Mouse (Mus musculus): Measurements from ENCODE around the gene Adam12. TPM values are rescaled to one million over a fixed set of nuclear protein-coding genes. Genes with fewer than 3 reads are reported as not detected.

Gene Adam12
- polyA plus RNA-seq, 1 experiment: 0.58 TPM

GRCm38 (mm10) chr7:134237356-134237755, 5.4 kb upstream of the Adam12 start:
- Histone ChIP-seq H3K4me3 (ENCODE audit: extremely low read depth, insufficient read depth, insufficient read length) (no peak overlapping the region), H3K4me1 (ENCODE audit: control insufficient read depth, insufficient read depth, insufficient read length) (no peaks in the 10 kb centered on the region), H3K27ac (ENCODE audit: insufficient read depth, low read length) (no peak overlapping the region), H3K27me3 (ENCODE audit: control insufficient read depth, insufficient read depth, low read length) (no peaks in the 10 kb centered on the region), H3K36me3 (ENCODE audit: control insufficient read depth, insufficient read depth, low read length) (no peaks in the 10 kb centered on the region)
- no peak for DNase-seq (ENCODE audit: low read depth in 1 of 2, low spot score in 2 of 2)
- TF ChIP-seq CTCF (IDR thresholded peaks at IDR 0.05; ENCODE audit: extremely low read depth, insufficient read depth, insufficient read length, insufficient replicate concordance): no peak
- 83% methylated on average over 2 of the region's 2 CpGs for WGBS

GRCm38 (mm10) chr7:134236727-134237126, 4.8 kb upstream of the Adam12 start:
- no peak for TF ChIP-seq CTCF (IDR thresholded peaks at IDR 0.05; ENCODE audit: extremely low read depth, insufficient read depth, insufficient read length, insufficient replicate concordance)
- no peak for TF ChIP-seq POLR2A (IDR thresholded peaks at IDR 0.05; ENCODE audit: low read depth, low read length)
- Histone ChIP-seq H3K4me3 (ENCODE audit: extremely low read depth, insufficient read depth, insufficient read length) (no peak overlapping the region), H3K36me3 (ENCODE audit: control insufficient read depth, insufficient read depth, low read length) (no peaks in the 10 kb centered on the region), H3K27ac (ENCODE audit: insufficient read depth, low read length) (no peak overlapping the region), H3K27me3 (ENCODE audit: control insufficient read depth, insufficient read depth, low read length) (no peaks in the 10 kb centered on the region), H3K4me1 (ENCODE audit: control insufficient read depth, insufficient read depth, insufficient read length) (no peaks in the 10 kb centered on the region)
- no peak for DNase-seq (ENCODE audit: low read depth in 1 of 2, low spot score in 2 of 2)

- no peaks in the 10 kb centered on the region for H3K36me3 ChIP-seq (ENCODE audit: control insufficient read depth, insufficient read depth, low read length)
- TF ChIP-seq POLR2A (IDR thresholded peaks at IDR 0.05; ENCODE audit: low read depth, low read length): no peak
- TF ChIP-seq CTCF (IDR thresholded peaks at IDR 0.05; ENCODE audit: extremely low read depth, insufficient read depth, insufficient read length, insufficient replicate concordance): no peak
- no peaks in the 10 kb centered on the region for H3K27me3 ChIP-seq (ENCODE audit: control insufficient read depth, insufficient read depth, low read length)
- H3K4me3 ChIP-seq (ENCODE audit: extremely low read depth, insufficient read depth, insufficient read length): no peak overlapping the region
- H3K27ac ChIP-seq (ENCODE audit: insufficient read depth, low read length): no peak overlapping the region
- 87% methylated on average over 2 of the region's 2 CpGs for WGBS
- DNase-seq (ENCODE audit: low read depth in 1 of 2, low spot score in 2 of 2): no peak
- no peaks in the 10 kb centered on the region for H3K4me1 ChIP-seq (ENCODE audit: control insufficient read depth, insufficient read depth, insufficient read length)
Observed at GRCm38 (mm10) chr7:134235552-134235951, 3.6 kb upstream of the Adam12 start.

- DNase-seq (ENCODE audit: low read depth in 1 of 2, low spot score in 2 of 2): no peak
- Histone ChIP-seq H3K27me3 (ENCODE audit: control insufficient read depth, insufficient read depth, low read length) (no peaks in the 10 kb centered on the region), H3K36me3 (ENCODE audit: control insufficient read depth, insufficient read depth, low read length) (no peaks in the 10 kb centered on the region), H3K4me3 (ENCODE audit: extremely low read depth, insufficient read depth, insufficient read length) (no peak overlapping the region), H3K27ac (ENCODE audit: insufficient read depth, low read length) (no peak overlapping the region), H3K4me1 (ENCODE audit: control insufficient read depth, insufficient read depth, insufficient read length) (no peaks in the 10 kb centered on the region)
- TF ChIP-seq CTCF (IDR thresholded peaks at IDR 0.05; ENCODE audit: extremely low read depth, insufficient read depth, insufficient read length, insufficient replicate concordance) (no peak), POLR2A (IDR thresholded peaks at IDR 0.05; ENCODE audit: low read depth, low read length) (no peak)
- WGBS: 85% methylated on average over 3 of the region's 3 CpGs
Observed at GRCm38 (mm10) chr7:134230708-134231107, 1.2 kb downstream of the Adam12 start.

GRCm38 (mm10) chr7:134229899-134230298, 2.0 kb downstream of the Adam12 start:
- 33% methylated on average over 2 of the region's 2 CpGs for WGBS
- no peak for TF ChIP-seq POLR2A (IDR thresholded peaks at IDR 0.05; ENCODE audit: low read depth, low read length)
- TF ChIP-seq CTCF (IDR thresholded peaks at IDR 0.05; ENCODE audit: extremely low read depth, insufficient read depth, insufficient read length, insufficient replicate concordance): no peak

GRCm38 (mm10) chr7:134227773-134228455, 4.0 kb downstream of the Adam12 start:
- no peak overlapping the region for H3K27ac ChIP-seq (ENCODE audit: insufficient read depth, low read length)
- TF ChIP-seq POLR2A (IDR thresholded peaks at IDR 0.05; ENCODE audit: low read depth, low read length): no peak
- TF ChIP-seq CTCF (IDR thresholded peaks at IDR 0.05; ENCODE audit: extremely low read depth, insufficient read depth, insufficient read length, insufficient replicate concordance): no peak
- no peak for DNase-seq (ENCODE audit: low read depth in 1 of 2, low spot score in 2 of 2)
- H3K36me3 ChIP-seq (ENCODE audit: control insufficient read depth, insufficient read depth, low read length): no peaks in the 10 kb centered on the region
- peaks cover 3% of the 10 kb centered on the region; the same call in 1 of the 2 replicates for H3K27me3 ChIP-seq (ENCODE audit: control insufficient read depth, insufficient read depth, low read length)
- H3K4me1 ChIP-seq (ENCODE audit: control insufficient read depth, insufficient read depth, insufficient read length): no peaks in the 10 kb centered on the region
- H3K4me3 ChIP-seq (ENCODE audit: extremely low read depth, insufficient read depth, insufficient read length): no peak overlapping the region
- 74% methylated on average over 13 of the region's 13 CpGs for WGBS

More at GRCm38 (mm10) chr7:134229899-134230298, 2.0 kb downstream of the Adam12 start:
- Histone ChIP-seq H3K27ac (ENCODE audit: insufficient read depth, low read length) (no peak overlapping the region), H3K4me1 (ENCODE audit: control insufficient read depth, insufficient read depth, insufficient read length) (no peaks in the 10 kb centered on the region), H3K4me3 (ENCODE audit: extremely low read depth, insufficient read depth, insufficient read length) (no peak overlapping the region), H3K36me3 (ENCODE audit: control insufficient read depth, insufficient read depth, low read length) (no peaks in the 10 kb centered on the region), H3K27me3 (ENCODE audit: control insufficient read depth, insufficient read depth, low read length) (no peaks in the 10 kb centered on the region)
- no peak for DNase-seq (ENCODE audit: low read depth in 1 of 2, low spot score in 2 of 2)

- no peaks in the 10 kb centered on the region for H3K36me3 ChIP-seq (ENCODE audit: control insufficient read depth, insufficient read depth, low read length)
- no peaks in the 10 kb centered on the region for H3K4me1 ChIP-seq (ENCODE audit: control insufficient read depth, insufficient read depth, insufficient read length)
- no peak overlapping the region for H3K4me3 ChIP-seq (ENCODE audit: extremely low read depth, insufficient read depth, insufficient read length)
- no peak for DNase-seq (ENCODE audit: low read depth in 1 of 2, low spot score in 2 of 2)
- H3K27me3 ChIP-seq (ENCODE audit: control insufficient read depth, insufficient read depth, low read length): peaks cover 3% of the 10 kb centered on the region; the same call in 1 of the 2 replicates
- 94% methylated on average over 4 of the region's 4 CpGs for WGBS
- H3K27ac ChIP-seq (ENCODE audit: insufficient read depth, low read length): no peak overlapping the region
- TF ChIP-seq POLR2A (IDR thresholded peaks at IDR 0.05; ENCODE audit: low read depth, low read length): no peak
Observed at GRCm38 (mm10) chr7:134227101-134227500, 4.8 kb downstream of the Adam12 start.

Measured in spleen, adult 2 months (tissue).